Mouse (Mus musculus) heart, postnatal 0 days (tissue): ENCODE data around the gene Msto1. TPM values are rescaled to one million over a fixed set of nuclear protein-coding genes. Genes with fewer than 3 reads are reported as not detected.
A peak's percentile ranks its signal among the peaks of the same experiment; 100 is the strongest.

Experiments
- ATAC-seq: fragments of 200-750 bp; cut with Nextera tagmentation; 2 replicates; pipeline ENCODE4 v1.8.0; 2017; ENCODE audit warnings: low read depth, moderate number of reproducible peaks, moderate library complexity; ENCODE audit not compliant: insufficient read depth
- DNase-seq: peaks from one replicate; pipeline ENCODE4 v3.0.0-alpha.2; 2016; ENCODE audit warnings: low spot score
- H3K27ac ChIP-seq: fragments of 300-500 bp; sonication (generic); 2 replicates; pipeline ENCODE4 v1.5.1; 2014; ENCODE audit warnings: low read depth, mild to moderate bottlenecking
- H3K27me3 ChIP-seq: fragments of 300-500 bp; sonication (generic); 2 replicates; pipeline ENCODE4 v1.6.1; 2014; ENCODE audit warnings: low read length, mixed read lengths; ENCODE audit not compliant: control insufficient read depth, insufficient read depth
- H3K36me3 ChIP-seq: fragments of 300-500 bp; sonication (generic); replicated peaks from 2 replicates; pipeline ENCODE4 v1.6.1; 2014; ENCODE audit warnings: low read length, mixed read lengths; ENCODE audit not compliant: control insufficient read depth, insufficient read depth
- H3K4me1 ChIP-seq: fragments of 300-500 bp; sonication (generic); 2 replicates; pipeline ENCODE4 v1.6.1; 2014; ENCODE audit warnings: antibody characterized with exemption; ENCODE audit not compliant: control insufficient read depth, insufficient read depth
- H3K4me2 ChIP-seq: fragments of 300-500 bp; sonication (generic); 2 replicates; pipeline ENCODE4 v1.6.1; 2014; ENCODE audit warnings: low read depth, mild to moderate bottlenecking, low read length, moderate library complexity
- H3K4me3 ChIP-seq: fragments of 300-500 bp; sonication (generic); 2 replicates; pipeline ENCODE4 v1.5.1; 2014; ENCODE audit warnings: low read depth, low read length
- H3K9ac ChIP-seq: fragments of 300-500 bp; sonication (generic); replicated peaks from 2 replicates; pipeline ENCODE4 v1.6.1; 2014; ENCODE audit warnings: low read depth, low read length, mixed read lengths
- H3K9me3 ChIP-seq: fragments of 300-500 bp; sonication (generic); replicated peaks from 2 replicates; pipeline ENCODE4 v1.6.1; 2016; ENCODE audit warnings: low read length; ENCODE audit not compliant: control insufficient read depth
- CTCF ChIP-seq: IDR thresholded peaks from 2 replicates; pipeline ENCODE4 v1.5.1; 2016; ENCODE audit warnings: antibody characterized with exemption, control low read depth, low read depth
- EP300 ChIP-seq: IDR thresholded peaks from 2 replicates; pipeline ENCODE4 v1.6.1; 2016; ENCODE audit warnings: antibody characterized with exemption, low read depth
- WGBS: fragments of 180-500 bp; shearing (Covaris S2); extraction: QIAGEN DNeasy Blood & Tissue Kit; methylation state at CpG from one replicate; pipeline ENCODE4 v1.1.7; 2014; 5-methylcytosine and 5-hydroxymethylcytosine counted together
- polyA plus RNA-seq: library from polyadenylated mRNA; unstranded; fragments of >200 nt; fragmentation: Nextera tagmentation; extraction: Ambion mirVana; gene quantifications from 2 replicates; pipeline ENCODE4 v1.2.1, GENCODE M21; 2015
- total RNA-seq: library from RNA; depleted of rRNA; stranded (reverse); fragments of >200 nt; gene quantifications from 2 replicates; pipeline ENCODE4 v1.2.3, GENCODE M21; 2014; ENCODE audit warnings: low replicate concordance

The Msto1 gene
- total and polyA plus RNA-seq, 2 experiments from 2014 or later: 36.6 to 51.9 TPM

DNA sequence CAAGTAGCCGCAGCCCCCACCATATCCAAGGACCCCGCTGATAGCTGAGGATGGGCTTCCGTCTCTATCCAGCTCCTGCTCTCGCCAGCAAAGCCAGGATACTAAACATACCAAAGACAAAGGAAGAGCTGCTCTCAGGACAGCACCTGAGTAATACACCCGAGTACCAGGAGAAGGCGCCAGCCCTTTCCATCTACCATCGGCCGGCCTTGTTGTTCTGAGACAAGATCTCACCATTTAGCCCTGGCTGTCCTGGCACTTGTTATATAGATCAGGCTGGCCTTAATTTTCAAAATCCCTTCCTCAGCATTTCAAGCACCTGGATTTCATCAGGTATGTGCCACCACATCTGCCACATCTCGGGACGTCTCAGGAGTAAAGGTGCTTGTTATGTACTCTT lies 25.3 kb upstream of the Msto1 start:
- Histone ChIP-seq H3K36me3 (peaks cover 57% of the 10 kb centered on the region), H3K4me2 (no peak overlapping the region), H3K9me3 (no peaks in the 10 kb centered on the region), H3K27me3 (no peaks in the 10 kb centered on the region), H3K9ac (no peak overlapping the region), H3K27ac (no peak overlapping the region), H3K4me3 (no peak overlapping the region), H3K4me1 (no peaks in the 10 kb centered on the region)
- WGBS: 91% methylated on average over 10 of the region's 10 CpGs
- ATAC-seq: no peak
- TF ChIP-seq CTCF: no peak
- no peak for TF ChIP-seq EP300
- DNase-seq: no peak

DNA sequence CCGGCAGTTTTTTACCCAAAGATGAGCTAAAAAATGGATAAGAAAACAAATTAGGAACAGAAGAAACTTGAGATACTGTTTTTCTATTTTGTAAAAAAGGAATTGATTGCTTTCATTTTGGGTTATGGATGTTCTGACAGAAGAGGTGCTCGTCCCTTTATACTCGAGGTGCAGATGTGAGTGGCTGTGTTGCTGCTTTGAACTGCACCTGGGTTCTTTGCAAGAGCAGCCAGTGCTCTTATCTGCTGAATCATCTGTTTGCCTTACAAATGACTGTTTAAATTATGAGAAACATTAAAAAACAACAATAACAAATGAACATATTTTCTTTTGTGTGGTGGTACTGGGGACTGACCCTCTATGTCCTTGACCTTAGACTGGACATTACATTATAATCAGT lies 15.7 kb upstream of the Msto1 start:
- 87% methylated on average over 3 of the region's 3 CpGs for WGBS
- DNase-seq (no peak), ATAC-seq (no peak)
- TF ChIP-seq EP300: no peak
- no peak for TF ChIP-seq CTCF
- H3K9ac ChIP-seq: no peak overlapping the region
- peaks cover 94% of the 10 kb centered on the region for H3K36me3 ChIP-seq
- H3K4me3 ChIP-seq: no peak overlapping the region
- no peaks in the 10 kb centered on the region for H3K27me3 ChIP-seq
- peaks cover 8% of the 10 kb centered on the region for H3K4me1 ChIP-seq
- H3K27ac ChIP-seq: no peak overlapping the region
- H3K4me2 ChIP-seq: no peak overlapping the region
- no peaks in the 10 kb centered on the region for H3K9me3 ChIP-seq

DNA sequence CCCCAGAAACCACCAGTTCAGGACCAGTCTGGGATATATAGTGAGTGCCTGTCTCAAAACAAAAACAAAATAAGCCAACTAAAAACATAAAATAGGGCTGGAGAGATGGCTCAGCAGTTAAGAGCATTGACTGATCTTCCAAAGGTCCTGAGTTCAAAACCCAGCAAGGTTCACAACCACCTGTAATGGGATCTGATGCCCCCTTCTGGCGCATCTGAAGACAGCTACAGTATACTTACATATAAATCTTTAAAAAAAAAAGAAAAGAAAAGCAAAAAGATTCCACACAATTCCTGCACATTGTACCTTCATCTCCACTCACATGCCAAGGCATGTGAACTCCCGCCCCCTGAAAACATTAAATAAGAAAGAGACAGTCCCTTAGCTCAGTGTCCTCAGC lies 11.9 kb upstream of the Msto1 start:
- no peaks in the 10 kb centered on the region for H3K27me3 ChIP-seq
- no peak overlapping the region for H3K4me2 ChIP-seq
- H3K9me3 ChIP-seq: peaks cover 7% of the 10 kb centered on the region; the same call in 1 of the 2 replicates
- ATAC-seq: no peak
- H3K9ac ChIP-seq: no peak overlapping the region
- 92% methylated on average over 2 of the region's 2 CpGs for WGBS
- peaks cover 19% of the 10 kb centered on the region for H3K4me1 ChIP-seq
- H3K27ac ChIP-seq: no peak overlapping the region
- TF ChIP-seq CTCF: no peak
- no peak for TF ChIP-seq EP300
- peaks cover 77% of the 10 kb centered on the region for H3K36me3 ChIP-seq
- no peak overlapping the region for H3K4me3 ChIP-seq
- DNase-seq: no peak

DNA sequence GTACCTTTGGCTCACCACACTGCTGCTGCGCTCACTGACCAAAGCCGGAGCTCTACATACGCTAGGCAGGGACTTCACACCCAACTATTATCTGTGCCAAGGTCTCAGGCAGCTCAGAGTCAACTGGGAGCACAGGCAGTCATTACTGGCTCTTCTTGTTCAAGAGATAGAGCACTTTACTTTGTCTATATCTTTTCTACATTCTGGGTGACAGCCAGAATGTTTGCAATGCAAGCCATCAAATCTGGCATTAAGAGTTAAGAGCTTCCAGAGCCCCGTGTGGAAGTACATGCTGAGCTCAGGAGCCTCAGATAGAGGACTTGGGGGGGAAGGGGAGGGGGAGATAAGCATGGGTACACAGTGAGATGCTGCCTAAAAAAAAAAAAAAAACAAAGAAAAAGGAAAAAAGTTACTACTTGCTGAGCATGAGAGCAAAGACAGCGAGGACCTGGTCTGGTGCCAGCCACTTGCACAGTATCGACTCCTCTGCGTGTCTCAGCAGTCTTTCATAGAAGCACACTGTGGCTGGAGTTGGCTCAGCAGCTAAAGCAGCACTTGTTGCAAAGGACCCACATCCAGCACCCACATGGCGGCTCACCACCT lies 10.3 kb upstream of the Msto1 start:
- Histone ChIP-seq H3K4me1 (peaks cover 19% of the 10 kb centered on the region), H3K27ac (peak overlapping the region; percentile 73), H3K9ac (no peak overlapping the region), H3K36me3 (peaks cover 62% of the 10 kb centered on the region), H3K4me2 (peak overlapping the region; percentile 4; the same call in 1 of the 2 replicates), H3K9me3 (peaks cover 7% of the 10 kb centered on the region; the same call in 1 of the 2 replicates), H3K27me3 (no peaks in the 10 kb centered on the region), H3K4me3 (no peak overlapping the region)
- WGBS: 26% methylated on average over 8 of the region's 8 CpGs
- peak; percentile 61 for DNase-seq
- TF ChIP-seq CTCF: no peak
- TF ChIP-seq EP300: peak; percentile 53; the same call in 1 of the 2 replicates
- peak; percentile 83 for ATAC-seq

DNA sequence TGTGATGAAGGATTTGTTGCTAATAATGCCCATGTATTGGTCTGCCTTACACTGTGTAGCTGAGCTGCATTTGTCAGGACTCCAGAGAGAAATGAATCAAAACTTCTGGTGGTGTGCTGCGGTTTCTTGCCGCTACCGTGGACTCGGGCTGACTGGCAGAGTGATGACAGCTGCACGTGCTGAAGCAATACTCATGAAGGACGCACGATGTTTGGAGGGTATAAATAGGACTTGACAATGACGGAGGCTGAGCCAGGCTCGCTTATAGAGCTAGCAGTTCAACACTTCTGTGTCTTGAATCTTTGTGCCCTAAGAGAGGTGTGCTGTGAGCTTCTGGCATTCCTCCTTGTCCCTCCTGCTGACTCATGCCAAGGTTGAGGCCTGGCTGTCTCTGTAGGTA lies 7.6 kb upstream of the Msto1 start:
- no peak overlapping the region for H3K4me2 ChIP-seq
- H3K27ac ChIP-seq: peak overlapping the region; percentile 60
- WGBS: 31% methylated on average over 9 of the region's 9 CpGs
- no peak overlapping the region for H3K4me3 ChIP-seq
- TF ChIP-seq EP300 (peak; percentile 61; the same call in 1 of the 2 replicates), CTCF (no peak)
- no peak overlapping the region for H3K9ac ChIP-seq
- ATAC-seq (peak; percentile 67), DNase-seq (peak; percentile 77)
- peaks cover 36% of the 10 kb centered on the region for H3K36me3 ChIP-seq
- H3K4me1 ChIP-seq: peaks cover 19% of the 10 kb centered on the region
- no peaks in the 10 kb centered on the region for H3K27me3 ChIP-seq
- peaks cover 7% of the 10 kb centered on the region; the same call in 1 of the 2 replicates for H3K9me3 ChIP-seq

DNA sequence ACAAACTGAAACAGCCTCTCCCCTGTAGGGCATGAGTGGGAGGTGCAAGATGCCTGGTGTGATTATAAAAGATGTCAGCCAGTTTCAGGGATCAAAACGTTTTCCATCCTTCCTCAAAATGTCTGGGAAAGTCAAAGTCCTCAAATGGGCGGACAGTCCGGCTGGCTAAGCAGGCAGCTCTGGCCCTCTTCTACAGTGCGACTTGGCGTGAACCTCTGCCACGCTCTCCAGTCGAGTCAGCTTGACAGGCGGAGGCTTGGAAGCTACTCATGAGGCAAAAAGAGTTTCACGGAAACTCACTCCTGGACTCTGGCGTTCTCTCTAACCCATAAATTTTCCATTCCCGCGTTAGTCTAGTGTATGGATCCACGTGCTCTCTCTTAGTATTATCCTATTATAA lies 5.2 kb upstream of the Msto1 start:
- Histone ChIP-seq H3K9me3 (peaks cover 7% of the 10 kb centered on the region; the same call in 1 of the 2 replicates), H3K27me3 (no peaks in the 10 kb centered on the region), H3K27ac (no peak overlapping the region), H3K9ac (no peak overlapping the region), H3K4me2 (no peak overlapping the region), H3K4me1 (peaks cover 11% of the 10 kb centered on the region; the same call in 1 of the 2 replicates), H3K36me3 (0 out of 2 replicates have a peak, but pooled peaks cover 18% of the 10 kb centered on the region), H3K4me3 (no peak overlapping the region)
- TF ChIP-seq EP300 (no peak), CTCF (no peak)
- DNase-seq (no peak), ATAC-seq (no peak)
- WGBS: 82% methylated on average over 13 of the region's 13 CpGs
